Mouse (Mus musculus): ENCODE measurements around the gene Myo18b. TPM values are rescaled to one million over a fixed set of nuclear protein-coding genes. Genes with fewer than 3 reads are reported as not detected.

Gene Myo18b
- polyA plus RNA-seq, 1 experiment from 2014 or later = not detected

- no peak for DNase-seq (ENCODE audit: low read depth, low spot score)
- no peak for ATAC-seq
- no peak for TF ChIP-seq CTCF (IDR thresholded peaks at IDR 0.05)
- POLR2A ChIA-PET = no interaction called here
- H3K27me3 ChIP-seq = no peaks in the 10 kb centered on the region
- in situ Hi-C loops (cut with MboI; ENCODE audit: low pct_unique_long_range_greater_than_20kb) = no loop called here
- CTCF ChIA-PET = no interaction called here
These were observed 52.4 kb downstream of the Myo18b start for GRCm38 (mm10) chr5:112843676-112844257.

- ChIA-PET POLR2A (no interaction called here), CTCF (no interaction called here)
- H3K27me3 ChIP-seq = no peaks in the 10 kb centered on the region
- no peak for TF ChIP-seq CTCF (IDR thresholded peaks at IDR 0.05)
- in situ Hi-C loops (cut with MboI; ENCODE audit: low pct_unique_long_range_greater_than_20kb) = no loop called here
- DNase-seq (ENCODE audit: low read depth, low spot score) (no peak), ATAC-seq (no peak)
These were observed 53.5 kb downstream of the Myo18b start for GRCm38 (mm10) chr5:112842696-112843095.

GRCm38 (mm10) chr5:112841850-112842249 lies 54.3 kb downstream of the Myo18b start:
- POLR2A ChIA-PET = no interaction called here
- ATAC-seq = no peak

GRCm38 (mm10) chr5:112834896-112835295 lies 61.3 kb downstream of the Myo18b start:
- in situ Hi-C loops (cut with MboI; ENCODE audit: low pct_unique_long_range_greater_than_20kb) = no loop called here
- POLR2A ChIA-PET = no interaction called here
- no peaks in the 10 kb centered on the region for H3K27me3 ChIP-seq
- no peak for TF ChIP-seq CTCF (IDR thresholded peaks at IDR 0.05)
- ATAC-seq (no peak), DNase-seq (ENCODE audit: low read depth, low spot score) (no peak)
- CTCF ChIA-PET = no interaction called here

More at GRCm38 (mm10) chr5:112841850-112842249, 54.3 kb downstream of the Myo18b start:
- no peaks in the 10 kb centered on the region for H3K27me3 ChIP-seq
- in situ Hi-C loops (cut with MboI; ENCODE audit: low pct_unique_long_range_greater_than_20kb) = no loop called here
- no peak for DNase-seq (ENCODE audit: low read depth, low spot score)
- CTCF ChIA-PET = no interaction called here
- TF ChIP-seq CTCF (IDR thresholded peaks at IDR 0.05) = no peak

GRCm38 (mm10) chr5:112833866-112834265 lies 62.3 kb downstream of the Myo18b start:
- POLR2A ChIA-PET = no interaction called here
- H3K27me3 ChIP-seq = no peaks in the 10 kb centered on the region
- ATAC-seq (no peak), DNase-seq (ENCODE audit: low read depth, low spot score) (no peak)
- CTCF ChIA-PET = interaction anchor here (0.5 kb wide), 1 partner anchor 133 kb away, joined by 3 read pairs; no protein-coding TSS in a partner anchor
- in situ Hi-C loops (cut with MboI; ENCODE audit: low pct_unique_long_range_greater_than_20kb) = no loop called here
- TF ChIP-seq CTCF (IDR thresholded peaks at IDR 0.05) = no peak

GRCm38 (mm10) chr5:112825091-112825794 lies 70.9 kb downstream of the Myo18b start:
- no peak for TF ChIP-seq CTCF (IDR thresholded peaks at IDR 0.05)
- no peak for DNase-seq (ENCODE audit: low read depth, low spot score)
- in situ Hi-C loops (cut with MboI; ENCODE audit: low pct_unique_long_range_greater_than_20kb) = no loop called here
- POLR2A ChIA-PET = no interaction called here
- no peak for ATAC-seq
- CTCF ChIA-PET = no interaction called here
- peaks cover 3% of the 10 kb centered on the region for H3K27me3 ChIP-seq

GRCm38 (mm10) chr5:112824376-112824775 lies 71.8 kb downstream of the Myo18b start:
- ChIA-PET POLR2A (no interaction called here), CTCF (no interaction called here)
- TF ChIP-seq CTCF (IDR thresholded peaks at IDR 0.05) = no peak
- DNase-seq (ENCODE audit: low read depth, low spot score) (no peak), ATAC-seq (no peak)
- peaks cover 3% of the 10 kb centered on the region for H3K27me3 ChIP-seq
- in situ Hi-C loops (cut with MboI; ENCODE audit: low pct_unique_long_range_greater_than_20kb) = no loop called here

- ChIA-PET CTCF (no interaction called here), POLR2A (no interaction called here)
- DNase-seq (ENCODE audit: low read depth, low spot score) = no peak
- no peak for ATAC-seq
- H3K27me3 ChIP-seq = no peaks in the 10 kb centered on the region
- no peak for TF ChIP-seq CTCF (IDR thresholded peaks at IDR 0.05)
- in situ Hi-C loops (cut with MboI; ENCODE audit: low pct_unique_long_range_greater_than_20kb) = no loop called here
These were observed 73.7 kb downstream of the Myo18b start for GRCm38 (mm10) chr5:112822426-112822825.

- no peak for ATAC-seq
- in situ Hi-C loops (cut with MboI; ENCODE audit: low pct_unique_long_range_greater_than_20kb) = no loop called here
- ChIA-PET POLR2A (no interaction called here), CTCF (no interaction called here)
- DNase-seq (ENCODE audit: low read depth, low spot score) = no peak
- no peaks in the 10 kb centered on the region for H3K27me3 ChIP-seq
- TF ChIP-seq CTCF (IDR thresholded peaks at IDR 0.05) = no peak
These were observed 81.1 kb downstream of the Myo18b start for GRCm38 (mm10) chr5:112815051-112815450.

GRCm38 (mm10) chr5:112807629-112808028 lies 88.5 kb downstream of the Myo18b start:
- no peak for ATAC-seq
- in situ Hi-C loops (cut with MboI; ENCODE audit: low pct_unique_long_range_greater_than_20kb) = no loop called here
- TF ChIP-seq CTCF (IDR thresholded peaks at IDR 0.05) = no peak
- ChIA-PET CTCF (no interaction called here), POLR2A (no interaction called here)
- DNase-seq (ENCODE audit: low read depth, low spot score) = no peak
- H3K27me3 ChIP-seq = no peaks in the 10 kb centered on the region

GRCm38 (mm10) chr5:112796086-112796485 lies 100.1 kb downstream of the Myo18b start:
- in situ Hi-C loops (cut with MboI; ENCODE audit: low pct_unique_long_range_greater_than_20kb) = no loop called here
- POLR2A ChIA-PET = no interaction called here
- CTCF ChIA-PET = no interaction called here
- no peak for TF ChIP-seq CTCF (IDR thresholded peaks at IDR 0.05)
- DNase-seq (ENCODE audit: low read depth, low spot score) = no peak
- ATAC-seq = no peak
- H3K27me3 ChIP-seq = peaks cover 7% of the 10 kb centered on the region
